Mouse (Mus musculus) hematopoietic stem cell, adult 5-6 weeks (primary cell): ENCODE data around the gene Duxbl3. TPM values are rescaled to one million over a fixed set of nuclear protein-coding genes. Genes with fewer than 3 reads are reported as not detected.
"Not testable (repeated sequence)": the region's sequence is repeated elsewhere in the genome, so short reads cannot be mapped to it uniquely, and the experiment has no call there.

Experiments
- ATAC-seq, 2 experiments: fragments of 125-278 bp in 1 of 2; replicated peaks in 1 of 2; 2 replicates each; pipeline ENCODE4 v1.8.0; 2016 to 2017; ENCODE audit warnings: inconsistent platforms in 2 of 2, mild to moderate bottlenecking in 2 of 2, moderate number of reproducible peaks in 2 of 2, low read depth in 1 of 2, moderate TSS enrichment in 1 of 2; ENCODE audit not compliant: low FRiP score in 2 of 2, poor library complexity in 2 of 2, severe bottlenecking in 2 of 2, insufficient read depth in 1 of 2, low TSS enrichment in 1 of 2
- total RNA-seq: library from RNA; stranded (forward); fragments of 172-1452, 232-1000 nt; gene quantifications from 2 replicates; pipeline ENCODE4 v1.2.3, GENCODE M21; 2017

Duxbl3 gene
- not detected in 2 replicates for total RNA-seq

DNA sequence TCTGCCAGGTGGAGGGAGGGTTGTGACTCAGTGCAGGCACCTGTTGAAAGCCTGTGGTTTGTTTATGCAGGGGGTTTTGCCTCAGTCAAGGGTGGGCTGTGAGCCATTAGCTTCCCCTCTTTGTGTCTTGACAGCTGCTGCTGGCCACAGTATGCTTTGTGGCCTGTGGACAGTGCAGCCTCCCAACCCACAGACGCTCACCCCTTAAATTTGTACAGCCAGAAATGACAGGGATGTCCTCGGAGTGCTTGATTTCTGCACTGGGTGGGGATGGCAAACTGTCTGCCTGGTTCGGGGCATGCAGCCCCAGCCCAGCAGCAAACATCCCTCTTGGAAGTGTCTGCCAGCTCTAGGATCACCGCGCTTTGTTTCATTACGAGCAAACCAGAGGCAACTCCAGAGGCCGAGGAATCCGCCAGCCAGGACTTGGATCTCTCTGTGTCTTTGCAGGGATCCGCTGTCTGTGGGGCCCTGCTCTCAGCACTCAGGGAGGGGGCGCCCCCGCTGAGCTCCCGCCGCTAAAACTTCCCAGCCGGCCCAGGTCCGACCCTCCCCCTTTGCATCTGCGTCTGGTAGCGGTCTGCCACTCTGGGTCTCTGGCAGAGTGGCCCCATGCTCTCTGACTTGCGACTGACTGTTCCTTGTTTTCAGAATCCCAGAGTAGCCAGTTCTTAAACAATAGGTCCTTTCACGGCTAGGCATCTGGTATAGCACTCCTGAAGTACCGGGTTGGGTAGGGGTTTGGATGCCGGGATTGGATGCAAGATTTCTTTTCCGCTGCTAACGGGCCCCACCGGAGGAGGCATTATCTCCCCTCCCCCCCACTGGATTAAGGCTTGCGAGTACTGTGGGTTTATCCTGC lies at the start of gene Duxbl3:
Gene Duxbl3 (plus strand): TSS at position 207 of the 862 bp plus-strand sequence.
- ATAC-seq = peak; percentile 40 to 60

DNA sequence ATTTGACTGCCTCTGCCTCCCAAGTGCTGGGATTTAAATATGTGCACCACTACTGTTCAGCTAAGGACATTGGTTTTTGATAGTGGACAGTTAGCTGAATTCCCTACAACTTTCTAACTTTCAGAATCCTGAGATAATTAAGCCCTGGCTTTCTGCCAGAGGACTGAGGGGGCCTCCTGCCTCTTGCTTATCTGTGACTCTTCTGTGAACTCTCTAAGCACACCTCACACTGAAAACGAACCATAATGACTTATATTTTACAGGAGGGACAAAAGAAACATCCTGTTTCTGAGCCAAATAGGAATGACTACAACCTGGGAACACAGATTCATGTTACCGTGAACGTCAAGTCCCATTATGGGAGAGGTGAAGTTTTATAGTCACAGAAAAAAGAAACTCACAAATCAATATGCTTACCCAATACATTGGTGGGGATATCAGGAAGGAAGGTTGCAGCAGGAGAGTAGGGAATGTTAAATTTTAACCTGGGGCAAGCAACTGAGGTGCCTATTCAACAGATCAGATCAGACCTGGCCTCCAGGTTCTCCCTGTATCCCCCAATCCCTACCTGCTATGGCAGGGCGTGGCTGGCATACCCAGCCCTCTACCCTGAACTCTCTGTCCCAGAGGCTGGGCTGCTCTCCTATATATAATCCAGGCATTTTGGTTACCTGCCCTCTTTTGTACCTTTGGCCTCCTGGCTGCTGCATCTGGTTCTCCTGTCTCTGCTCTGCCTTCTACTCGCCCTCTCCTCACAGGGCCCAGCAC lies 41.3 kb upstream of the Duxbl3 start:
- ATAC-seq = not testable (repeated sequence)

DNA sequence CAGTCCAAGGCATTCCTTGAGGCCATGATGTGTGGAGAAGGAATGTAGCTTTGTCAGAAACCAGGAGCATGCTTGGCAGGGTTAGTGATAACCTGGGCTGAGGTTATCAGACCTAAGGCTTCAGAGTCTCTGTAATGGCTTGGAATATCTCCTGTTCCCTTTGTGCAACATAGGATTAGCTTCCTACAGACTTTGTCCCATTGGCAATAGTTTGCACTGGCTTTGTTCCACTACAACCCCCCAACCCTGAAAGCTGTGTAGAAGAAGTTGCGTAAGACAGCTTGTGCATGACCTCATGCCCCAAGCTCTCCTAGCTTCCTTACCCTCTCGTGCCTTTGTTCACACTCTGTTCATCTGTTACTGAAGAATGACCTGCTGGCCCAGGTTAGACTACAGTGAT lies 20.6 kb upstream of the Duxbl3 start:
- not testable (repeated sequence) for ATAC-seq

DNA sequence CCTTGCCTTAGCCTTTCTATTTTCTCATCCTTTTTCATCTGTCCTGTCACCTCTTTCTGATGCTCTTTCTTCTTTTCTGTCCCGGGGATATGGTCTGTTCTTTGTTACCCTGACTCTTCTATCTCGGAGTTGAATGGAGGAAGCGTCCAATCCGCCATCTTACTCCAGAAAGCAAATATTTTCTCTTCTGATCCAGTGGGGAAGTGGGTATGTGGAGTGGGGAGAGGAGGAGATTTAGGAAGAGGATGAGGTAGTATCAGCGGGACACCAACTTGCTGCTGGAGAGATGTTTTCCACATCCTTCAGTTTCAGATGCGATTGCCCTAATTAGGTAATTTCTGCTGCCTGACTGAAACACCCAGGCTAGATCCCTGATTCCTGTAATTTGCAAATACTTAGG lies 967 bp downstream of the Duxbl3 start:
- not testable (repeated sequence) for ATAC-seq

DNA sequence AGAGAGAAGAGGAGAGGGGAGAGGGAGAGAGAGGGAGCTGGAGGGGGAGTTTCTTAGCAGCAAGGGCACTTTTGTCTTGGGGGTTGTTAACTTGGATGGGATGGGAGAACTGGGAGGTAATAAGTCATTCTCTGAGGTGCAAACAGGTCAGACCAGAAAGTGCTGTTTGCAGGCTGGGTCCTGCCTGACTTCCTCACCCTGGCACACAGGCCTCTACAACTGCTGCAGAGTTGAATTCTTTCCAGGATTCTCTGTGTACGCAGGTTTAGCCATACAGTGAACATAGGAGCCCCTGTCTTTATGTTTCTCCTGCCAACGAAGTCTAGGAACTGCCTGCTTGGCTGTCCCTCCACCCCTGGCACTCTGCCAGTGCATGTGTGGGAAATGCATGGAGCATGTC lies 29.0 kb downstream of the Duxbl3 start:
- not testable (repeated sequence) for ATAC-seq

DNA sequence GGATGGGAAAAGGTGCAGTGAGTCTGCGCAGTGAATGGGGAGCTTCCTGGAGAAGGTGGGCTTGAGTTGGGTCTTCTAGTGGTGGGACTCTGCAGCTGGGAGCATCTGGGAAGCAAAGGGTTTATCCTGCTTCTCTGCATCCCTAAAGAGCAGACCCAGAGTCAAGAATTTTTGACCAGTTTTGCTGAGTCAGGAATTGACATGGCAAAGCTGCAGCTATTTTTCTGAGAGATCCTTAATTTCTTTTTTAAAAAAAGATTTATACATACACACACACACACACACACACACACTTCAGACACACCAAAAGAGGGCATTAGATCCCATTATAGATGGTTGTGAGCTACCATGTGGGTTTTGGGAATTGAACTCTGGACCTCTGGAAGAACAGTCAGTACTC lies 36.1 kb downstream of the Duxbl3 start:
- ATAC-seq = no peak

DNA sequence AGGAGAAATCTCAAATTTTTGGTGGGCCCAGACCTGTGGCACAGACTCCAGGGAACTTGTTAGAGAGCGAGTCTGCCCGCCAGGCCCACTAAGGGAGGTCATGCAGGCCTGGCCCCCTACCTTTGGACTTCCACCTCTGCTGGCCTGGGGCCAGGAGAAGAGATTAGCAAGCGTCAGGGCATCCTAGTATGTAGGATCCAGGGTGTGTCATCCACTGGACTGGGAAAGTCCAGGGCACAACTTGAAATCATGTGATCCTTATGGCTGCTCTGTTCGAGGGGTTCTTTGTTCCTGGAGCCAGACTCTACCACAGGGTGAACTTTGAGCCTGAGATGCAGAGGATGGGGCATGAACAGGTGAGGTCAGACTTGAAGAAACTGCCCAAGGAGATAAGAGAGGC lies 39.3 kb downstream of the Duxbl3 start:
- ATAC-seq = no peak

DNA sequence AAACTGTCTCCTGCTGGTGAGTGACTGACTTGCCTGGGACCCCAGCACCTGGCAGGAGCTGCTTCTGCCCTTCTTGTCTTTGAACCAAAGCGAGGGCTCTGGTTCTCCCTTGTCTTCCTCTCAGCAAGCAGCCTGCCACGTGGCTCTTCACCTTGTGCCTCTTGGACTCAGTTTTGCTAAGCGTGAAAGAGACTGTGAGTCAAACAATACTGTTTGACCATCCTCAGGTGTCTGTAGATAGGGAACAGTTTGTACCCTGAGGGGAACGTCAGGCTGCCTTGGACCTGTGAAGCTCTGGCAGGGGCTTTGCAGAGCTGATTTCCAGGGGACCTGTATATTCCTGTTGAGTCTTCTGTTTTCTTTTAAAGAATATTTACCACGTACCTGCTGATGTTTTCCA lies 39.7 kb downstream of the Duxbl3 start:
- ATAC-seq = no peak

DNA sequence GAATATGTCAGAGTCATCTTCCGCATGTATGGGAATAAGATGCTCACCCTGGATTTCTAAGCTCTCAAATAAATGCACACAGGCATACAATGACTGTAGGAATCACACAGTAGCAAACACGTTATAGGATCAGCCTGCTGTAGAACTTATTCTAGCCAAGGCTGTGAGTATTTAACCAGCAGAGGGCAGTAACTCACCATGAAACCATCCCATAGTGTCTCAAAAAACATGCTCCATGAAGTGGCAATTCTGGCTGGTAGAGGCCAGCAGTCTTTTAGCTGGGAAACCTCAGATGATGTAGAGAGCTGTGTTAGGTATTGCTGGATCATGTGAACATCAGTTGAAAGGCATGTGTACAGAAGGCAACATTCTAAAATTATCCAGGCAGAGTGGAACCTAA lies 45.3 kb downstream of the Duxbl3 start:
- ATAC-seq = peak; percentile 42 to 59; a peak in 3 of 4 replicates

DNA sequence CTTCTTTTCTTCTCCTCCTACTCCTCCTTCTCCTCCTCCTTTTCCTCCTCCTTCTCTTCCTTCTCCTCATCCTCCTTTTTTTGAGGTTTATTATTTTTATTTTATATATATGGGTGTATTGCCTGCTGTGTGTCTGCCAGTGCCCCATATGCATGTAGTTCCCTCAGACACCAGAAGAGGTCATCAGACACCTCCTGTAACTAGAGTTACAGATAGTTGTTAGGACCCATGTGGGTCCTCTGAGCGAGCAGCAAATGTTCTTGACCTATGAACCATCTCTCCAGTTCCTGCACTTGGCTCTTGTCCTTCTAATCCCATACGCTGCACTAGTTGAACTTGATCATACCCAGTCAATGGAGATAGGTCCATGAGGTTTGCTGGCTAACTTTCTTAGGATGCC lies 48.3 kb downstream of the Duxbl3 start:
- peak in 1 of 2 experiments; percentile 49; a peak in 1 of 4 replicates for ATAC-seq

DNA sequence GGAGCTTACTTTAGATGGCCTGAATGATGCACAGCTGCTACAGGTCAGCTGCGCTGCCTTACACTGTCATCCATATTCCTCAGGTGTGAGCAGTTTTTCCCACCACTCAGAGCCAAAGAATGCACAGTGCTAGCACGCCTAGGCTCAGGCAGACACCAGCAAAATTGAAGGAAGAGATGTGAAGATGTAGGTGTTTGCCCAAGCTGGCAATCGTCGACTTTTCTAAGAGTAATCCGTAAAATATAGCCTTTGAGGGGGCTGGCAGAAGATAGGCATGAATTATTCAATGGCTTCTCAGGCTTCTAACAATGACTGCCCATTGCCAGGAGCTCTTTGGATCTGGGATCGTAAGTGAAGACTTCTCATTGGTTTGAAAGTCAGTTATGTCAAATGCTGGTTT lies 51.1 kb downstream of the Duxbl3 start:
- ATAC-seq = no peak

DNA sequence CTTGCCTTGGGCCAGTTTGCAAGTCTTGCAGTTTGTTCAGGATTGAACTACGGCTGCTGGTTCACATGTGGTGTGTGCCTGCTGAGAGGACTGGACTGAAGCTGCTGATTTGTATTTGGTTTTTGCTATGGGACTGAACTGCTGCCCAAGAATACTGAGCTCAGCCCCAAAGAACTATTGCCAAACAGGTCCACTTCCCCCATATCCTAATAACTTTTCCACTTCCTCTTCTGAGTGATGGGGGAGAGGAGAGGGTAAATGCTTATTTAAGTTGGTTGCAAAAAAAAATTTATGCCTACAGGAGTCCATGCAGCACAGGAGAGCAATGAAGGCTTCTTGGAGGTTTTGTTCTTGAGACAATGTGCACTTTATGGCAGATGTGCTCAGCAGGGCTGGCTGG lies 51.7 kb downstream of the Duxbl3 start:
- ATAC-seq = no peak

DNA sequence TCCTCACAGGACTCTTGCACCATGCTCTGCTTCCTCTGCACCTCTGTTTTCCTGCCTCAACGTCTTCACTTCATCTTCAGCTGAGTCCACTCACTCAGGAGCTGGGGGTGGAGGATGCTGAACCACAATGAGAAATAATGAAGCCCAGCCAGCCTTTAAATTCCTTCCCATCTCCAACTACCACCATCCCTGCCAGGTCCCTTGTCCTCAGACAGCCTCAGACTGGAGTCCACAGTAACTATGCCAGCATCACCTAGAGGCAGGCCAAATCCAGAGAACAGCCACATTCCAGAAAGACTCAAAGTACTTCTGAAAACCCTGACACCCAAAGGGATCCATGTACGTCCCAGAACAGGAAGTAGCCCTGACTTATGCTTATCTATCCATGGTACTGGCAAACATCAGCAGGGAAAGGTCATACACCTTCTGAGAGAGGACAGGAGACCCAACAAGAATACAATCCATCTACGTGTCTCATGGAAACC lies 58.5 kb downstream of the Duxbl3 start:
- no peak for ATAC-seq

Other genes starting within 250 kb of the Duxbl3 start
- gene Gm9780, start 215.3 kb upstream of the Duxbl3 start, total RNA-seq = not detected in 2 replicates
- gene Tmem254c, start 190.6 kb upstream of the Duxbl3 start, total RNA-seq = 70.7 and 77.4 TPM in 2 replicates
- not detected in 2 replicates for gene Cphx2, start 176.4 kb upstream of the Duxbl3 start, total RNA-seq
- not detected in 2 replicates for gene Cphx3, start 175.7 kb upstream of the Duxbl3 start, total RNA-seq
- gene Duxbl2, start 139.6 kb upstream of the Duxbl3 start, total RNA-seq = not detected in 2 replicates
- not detected in 2 replicates for gene Plac9b, start 75.5 kb upstream of the Duxbl3 start, total RNA-seq
- 15.4 and 18.9 TPM in 2 replicates for gene Tmem254b, start 50.9 kb upstream of the Duxbl3 start, total RNA-seq